8 mouse cellular contexts compared by ENCODE assay signal in genomic region chr1:132771377-132771776, GRCm38 (mm10). TPM values are rescaled to one million over a fixed set of nuclear protein-coding genes. Genes with fewer than 3 reads are reported as not detected.
A peak's percentile ranks its signal among the peaks of the same experiment; 100 is the strongest.
DNase-seq lines count a peak whose midpoint lies in the region; ATAC-seq and TF ChIP-seq lines count a peak whose summit lies in the region.

No protein-coding gene starts in this region.

- H3K4me1 ChIP-seq in forebrain, postnatal 0 days (ENCODE audit: insufficient read depth) = no peaks in the 10 kb centered on the region; the same call in 1 of the 2 replicates
- peaks cover 20% of the 10 kb centered on the region for H3K4me1 ChIP-seq in forebrain, embryonic 15.5 days
- no peaks in the 10 kb centered on the region for H3K4me1 ChIP-seq in lung, adult 2 months (ENCODE audit: control insufficient read depth, insufficient read depth, low read length)

- no peaks in the 10 kb centered on the region for H3K36me3 ChIP-seq in forebrain, postnatal 0 days (ENCODE audit: insufficient read depth)
- H3K36me3 ChIP-seq in forebrain, embryonic 15.5 days = no peaks in the 10 kb centered on the region

- no peaks in the 10 kb centered on the region for H3K27me3 ChIP-seq in forebrain, postnatal 0 days (ENCODE audit: insufficient read depth, low read length)
- no peaks in the 10 kb centered on the region for H3K27me3 ChIP-seq in forebrain, embryonic 15.5 days

- peak; percentile 55 for TF ChIP-seq CTCF in forebrain, postnatal 0 days (IDR thresholded peaks at IDR 0.05; ENCODE audit: low read depth)
- peak; percentile 64 for TF ChIP-seq CTCF in lung, adult 2 months (IDR thresholded peaks at IDR 0.05; ENCODE audit: insufficient read depth, low read length)

- ATAC-seq in forebrain, postnatal 0 days = no peak
- ATAC-seq in forebrain, embryonic 15.5 days (replicated peaks) = no peak
- no peak for ATAC-seq in granulocyte monocyte progenitor cell, adult 5-6 weeks (replicated peaks; ENCODE audit: poor library complexity, severe bottlenecking)

- no peak for TF ChIP-seq POLR2A in lung, adult 2 months (IDR thresholded peaks at IDR 0.05; ENCODE audit: borderline replicate concordance, extremely low read depth, low read depth, low read length)

- no peak overlapping the region for H3K4me3 ChIP-seq in forebrain, postnatal 0 days (ENCODE audit: low read depth, low read length)
- H3K4me3 ChIP-seq in forebrain, embryonic 15.5 days = no peak overlapping the region
- no peak overlapping the region for H3K4me3 ChIP-seq in lung, adult 2 months (replicated peaks; ENCODE audit: extremely low read depth, low read depth, low read length)

- no peak for DNase-seq in forebrain, postnatal 0 days
- peak; percentile 38 for DNase-seq in right cerebral cortex, postnatal 14 days
- no peak for DNase-seq in right cerebral cortex, adult 18-20 months
- DNase-seq in cerebellum, postnatal 36 days = peak; percentile 77 to 82
- peak; percentile 44 for DNase-seq in lung, adult 2 months
- DNase-seq in thymus, postnatal 25 days = peak; percentile 42

- no peak overlapping the region for H3K27ac ChIP-seq in forebrain, postnatal 0 days (ENCODE audit: low read depth, low read length)
- H3K27ac ChIP-seq in forebrain, embryonic 15.5 days (replicated peaks) = no peak overlapping the region

- no peaks in the 10 kb centered on the region for H3K9me3 ChIP-seq in forebrain, postnatal 0 days (ENCODE audit: low read length)
- no peaks in the 10 kb centered on the region for H3K9me3 ChIP-seq in forebrain, embryonic 15.5 days

- H3K9ac ChIP-seq in forebrain, postnatal 0 days = no peak overlapping the region
- H3K9ac ChIP-seq in forebrain, embryonic 15.5 days (replicated peaks) = no peak overlapping the region

- no peak overlapping the region for H3K4me2 ChIP-seq in forebrain, postnatal 0 days (ENCODE audit: low read depth)
- no peak overlapping the region for H3K4me2 ChIP-seq in forebrain, embryonic 15.5 days (replicated peaks)

- WGBS in forebrain, postnatal 0 days = 41% methylated on average over 5 of the region's 5 CpGs
- 31% methylated on average over 5 of the region's 5 CpGs for WGBS in forebrain, embryonic 15.5 days
- WGBS in lung, adult 2 months = 26% methylated on average over 5 of the region's 5 CpGs

RNA-seq across cellular contexts. Expression of gene Nfasc, which starts 29.8 kb away (rescaled TPM):
- 42.2 and 55.2 TPM in 2 replicates for total RNA-seq in forebrain, postnatal 0 days (2014; rRNA removed)
- polyA plus RNA-seq in forebrain, postnatal 0 days (2015; fragmentation: Nextera tagmentation; extraction: Ambion mirVana) = 21.4 and 32.7 TPM in 2 replicates
- 51.5 and 59.0 TPM in 2 replicates for polyA plus RNA-seq in forebrain, embryonic 15.5 days (2015; fragmentation: Nextera tagmentation; extraction: Ambion mirVana)
- polyA plus RNA-seq in lung, adult 2 months (2012; rRNA removed) = 0.15 and 0.20 TPM in 2 replicates
- total RNA-seq in granulocyte monocyte progenitor cell, adult 5-6 weeks (2014; fragmentation: Nextera tagmentation) = not detected in 2 replicates
- total RNA-seq in granulocyte monocyte progenitor cell, adult 5-6 weeks (2017) = not detected in 2 replicates

Comparison
In these comparisons a context has a peak if more than half of its experiments do, and no peak if none do; other contexts are left out.
1. DNase-seq: peak in right cerebral cortex, postnatal 14 days (single experiment), cerebellum, postnatal 36 days (2 of 2), lung, adult 2 months (single experiment) and thymus, postnatal 25 days (single experiment); none in forebrain, postnatal 0 days (single experiment) and right cerebral cortex, adult 18-20 months (single experiment).
2. RNA of gene Nfasc, which starts 29.8 kb away (polyA plus RNA-seq): 51.5 to 59.0 TPM in forebrain, embryonic 15.5 days and 21.4 to 32.7 TPM in forebrain, postnatal 0 days; 0.15 to 0.20 TPM in lung, adult 2 months; every median in the first group is over 10 times any median in the second.